Mouse (Mus musculus): Measurements from ENCODE around the gene Tgm7.
A peak's percentile ranks its signal among the peaks of the same experiment; 100 is the strongest.
"Not testable (repeated sequence)": the region's sequence is repeated elsewhere in the genome, so short reads cannot be mapped to it uniquely, and the experiment has no call there.

The Tgm7 gene

DNA sequence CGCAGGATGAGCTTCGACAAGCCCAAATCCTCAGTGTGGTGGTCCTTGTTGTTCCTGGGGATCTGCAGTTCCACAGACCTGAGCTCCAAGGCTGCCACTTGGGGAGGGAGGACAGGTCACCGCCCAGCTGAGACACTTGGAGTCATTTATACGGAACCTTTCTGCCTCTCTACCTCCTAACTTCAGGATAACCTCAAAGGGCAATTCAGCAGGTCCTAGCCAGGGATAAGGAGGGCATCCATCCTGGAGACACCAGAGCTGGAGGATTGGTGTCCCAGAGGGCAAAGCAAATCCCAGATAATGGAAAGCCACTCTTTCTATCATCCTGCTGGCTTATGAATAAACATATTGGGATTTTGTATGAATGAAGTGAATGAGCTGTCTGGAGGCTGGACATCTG lies at the start of gene Tgm7:
Gene Tgm7, minus strand, starts transcription at position 101 of the 400 bp plus-strand sequence.
- DNase-seq (ENCODE audit: low read depth): no peak

DNA sequence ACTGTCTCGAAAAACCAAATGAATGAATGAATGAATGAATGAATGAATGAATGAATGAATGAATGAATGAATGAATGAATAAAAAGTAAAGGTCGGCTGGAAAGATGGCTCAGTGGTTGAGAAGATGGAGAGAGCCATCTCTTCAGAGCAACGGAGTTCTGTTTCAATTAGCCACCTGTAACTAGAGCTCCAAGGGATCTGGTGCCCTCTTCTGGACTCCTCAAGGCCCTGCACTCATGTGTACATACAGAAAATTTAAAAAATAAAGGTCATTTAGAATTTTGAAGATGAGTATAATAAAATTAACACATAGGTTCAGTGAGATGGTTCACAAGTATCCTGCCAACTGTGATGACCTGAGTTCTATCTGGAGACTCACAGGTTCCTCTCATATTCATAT lies 43.5 kb upstream of the Tgm7 start:
- DNase-seq (ENCODE audit: low read depth): peak; percentile 27

DNA sequence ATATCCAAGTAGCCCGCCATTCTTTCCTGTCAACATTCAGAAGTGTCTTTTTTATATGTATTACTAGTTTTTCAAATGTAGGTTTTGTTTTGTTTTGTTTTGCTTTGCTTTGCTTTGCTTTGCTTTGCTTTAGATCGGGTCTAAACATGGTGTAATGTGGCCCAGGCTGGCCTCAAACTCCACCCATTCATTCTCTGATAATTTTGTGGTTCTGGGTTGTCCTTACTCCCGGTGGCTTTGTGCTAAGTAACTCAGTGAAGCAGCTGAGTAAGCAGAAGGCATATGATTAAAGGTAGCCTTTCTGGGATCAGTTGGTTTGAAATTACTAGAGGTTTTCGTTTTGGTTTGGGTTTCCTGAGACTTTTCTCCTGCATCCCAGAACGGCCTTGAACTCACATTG lies 40.1 kb upstream of the Tgm7 start:
- DNase-seq (ENCODE audit: low read depth): no peak

DNA sequence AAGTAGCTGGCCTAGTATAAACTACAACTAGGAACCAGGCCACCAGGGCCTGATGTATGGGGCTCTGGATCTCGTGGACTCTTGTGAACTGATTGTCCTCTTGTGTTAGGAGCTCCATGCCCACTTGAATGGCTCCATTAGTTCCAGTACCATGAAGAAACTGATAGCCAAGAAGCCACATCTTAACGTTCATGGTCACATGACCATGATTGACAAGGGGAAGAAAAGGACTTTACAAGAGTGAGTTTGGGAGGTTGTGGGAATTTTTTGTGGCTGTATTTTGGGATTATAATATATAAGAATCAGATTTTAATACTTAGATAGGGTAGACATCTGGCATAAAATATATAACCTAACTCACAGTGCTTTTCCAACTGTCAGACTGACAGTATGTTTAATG lies 32.8 kb upstream of the Tgm7 start:
- DNase-seq (ENCODE audit: low read depth): no peak

DNA sequence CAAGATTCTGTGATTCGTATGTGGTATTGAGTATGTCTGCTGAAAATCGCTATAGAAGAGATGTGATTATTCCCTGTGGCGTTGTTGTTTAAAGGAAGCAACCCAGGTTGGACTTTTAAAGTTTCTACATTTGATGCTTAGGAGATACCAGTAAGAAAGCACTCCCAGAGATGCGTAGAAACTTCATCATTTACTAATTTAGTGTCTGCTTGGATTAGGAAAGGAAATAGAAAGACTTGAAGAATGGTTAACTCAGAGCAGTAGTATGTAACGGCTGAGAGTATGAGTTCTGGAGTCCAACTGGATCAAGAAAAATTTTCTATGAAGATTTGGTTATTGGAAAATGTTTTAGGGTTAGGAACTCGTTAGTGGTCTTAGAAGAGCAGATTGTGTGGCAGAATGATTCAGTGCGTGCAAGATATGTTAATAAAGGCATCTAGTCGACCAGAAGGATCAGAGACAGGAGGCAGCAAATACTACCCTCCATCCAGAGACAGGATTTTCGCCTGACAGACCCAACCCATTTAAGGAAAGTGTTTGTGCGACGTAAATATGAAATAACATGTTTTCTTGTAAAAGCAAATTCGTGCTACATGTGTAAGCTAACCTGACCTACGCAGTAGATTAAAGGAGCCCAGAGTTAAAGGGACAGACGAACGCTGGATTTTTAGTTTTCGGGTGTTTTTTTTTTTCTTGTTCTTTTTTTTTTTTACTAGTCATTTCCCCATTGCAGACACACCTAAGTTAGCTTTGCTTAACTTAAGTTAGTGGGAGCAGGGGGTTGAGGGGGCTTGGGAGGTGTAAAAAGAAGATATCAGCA lies 31.8 kb upstream of the Tgm7 start:
- no peak for DNase-seq (ENCODE audit: low read depth)

DNA sequence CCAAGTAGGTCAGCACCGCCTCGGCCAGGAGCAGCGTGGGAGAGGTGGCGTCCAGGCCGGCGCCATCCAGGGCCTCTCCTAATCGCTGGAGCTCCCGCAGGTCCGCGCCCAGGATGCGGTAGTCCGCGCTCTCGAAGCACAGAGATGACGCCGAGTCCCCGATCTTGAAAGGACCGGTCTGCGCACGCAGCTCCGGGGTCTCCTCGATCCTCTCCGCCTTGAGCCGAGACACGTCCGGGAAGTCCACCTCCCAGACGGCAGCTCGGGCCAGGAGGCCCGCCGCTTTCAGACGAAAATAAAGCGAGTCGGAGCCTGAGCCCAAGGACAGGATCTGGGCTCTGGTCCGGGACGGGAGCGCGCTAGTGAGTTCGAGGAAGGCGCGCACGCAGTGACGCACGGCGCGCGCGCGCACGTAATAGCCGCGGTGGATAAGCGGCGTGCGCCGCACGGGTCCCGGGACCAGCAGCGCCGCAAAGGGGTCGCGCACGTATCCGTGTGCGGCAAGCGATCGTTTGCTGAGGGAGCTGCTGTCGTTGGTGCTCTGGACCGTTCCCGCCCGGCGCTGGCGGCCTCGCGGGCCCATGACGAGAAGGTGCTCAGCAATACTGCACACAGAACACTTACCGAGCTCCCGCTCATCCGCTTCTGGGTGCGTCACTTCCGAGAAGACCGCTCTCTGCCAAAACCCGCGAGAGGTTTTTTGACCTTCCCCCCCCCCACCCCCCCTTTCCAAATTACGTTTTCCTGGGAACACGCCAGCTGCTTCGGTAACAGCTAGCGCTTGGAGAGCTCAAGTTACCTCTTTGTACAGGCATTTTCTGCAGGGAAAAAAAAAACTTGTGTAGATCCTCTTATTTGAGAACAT lies 30.7 kb upstream of the Tgm7 start, which contains the start of the genes Adal and Lcmt2:
Gene Adal, plus strand, starts transcription at position 411 of the 865 bp plus-strand sequence.
Gene Lcmt2, minus strand, starts transcription at position 636 of the 865 bp plus-strand sequence.
- peak; percentile 79 for DNase-seq (ENCODE audit: low read depth)

DNA sequence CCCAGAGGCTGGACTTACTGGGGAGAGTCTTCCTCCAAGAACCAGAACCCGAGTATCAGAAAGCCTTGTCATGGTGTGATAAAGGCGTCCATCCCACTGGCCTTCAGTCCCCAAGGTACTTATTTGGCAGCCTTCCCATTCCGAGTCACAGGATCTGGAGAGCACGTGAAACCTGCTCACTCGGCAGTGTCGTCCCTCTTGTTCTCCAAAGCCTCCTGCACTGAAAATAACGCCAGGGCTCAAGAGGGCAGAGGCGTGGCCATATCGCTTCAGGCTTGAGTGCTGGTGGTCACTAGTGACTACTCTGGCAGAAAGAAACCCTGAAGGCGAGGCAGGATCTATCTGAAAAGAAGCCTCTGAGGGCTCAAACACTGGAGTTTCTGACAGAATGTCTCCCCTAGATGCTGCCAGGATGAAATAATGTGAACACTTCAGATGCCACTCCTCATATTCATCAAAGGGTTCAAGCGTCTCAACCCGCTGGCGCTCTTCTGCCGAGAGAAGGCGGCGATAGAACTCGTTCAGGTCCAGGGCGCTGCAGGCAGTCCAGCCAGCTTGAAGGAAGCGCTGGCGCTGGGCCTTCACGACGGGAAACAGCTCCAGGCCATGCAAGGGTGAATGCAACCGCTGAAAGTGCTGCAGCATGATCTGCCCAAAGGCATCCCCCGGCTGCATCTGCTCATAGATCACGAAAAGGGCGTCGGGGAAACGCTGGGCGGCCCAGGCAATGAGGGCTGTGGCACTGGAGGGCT lies 29.8 kb upstream of the Tgm7 start:
- no peak for DNase-seq (ENCODE audit: low read depth)

DNA sequence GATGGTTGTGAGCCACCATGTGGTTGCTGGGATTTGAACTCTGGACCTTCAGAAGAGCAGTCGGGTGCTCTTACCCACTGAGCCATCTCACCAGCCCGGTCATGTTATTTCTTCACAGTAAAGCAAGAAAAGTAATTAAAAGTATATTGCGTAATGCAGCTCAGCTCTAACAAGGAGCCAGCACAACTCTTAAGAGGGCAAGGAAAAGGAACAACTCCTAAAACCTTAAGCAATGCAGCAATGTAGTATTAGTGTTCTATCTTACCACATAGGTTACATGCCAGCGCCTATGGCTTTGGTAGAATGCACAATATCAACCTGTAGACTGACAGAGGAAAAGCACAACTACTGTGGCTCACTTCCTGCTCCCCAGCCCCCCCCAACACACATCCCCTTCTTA lies 27.8 kb upstream of the Tgm7 start:
- DNase-seq (ENCODE audit: low read depth): no peak

DNA sequence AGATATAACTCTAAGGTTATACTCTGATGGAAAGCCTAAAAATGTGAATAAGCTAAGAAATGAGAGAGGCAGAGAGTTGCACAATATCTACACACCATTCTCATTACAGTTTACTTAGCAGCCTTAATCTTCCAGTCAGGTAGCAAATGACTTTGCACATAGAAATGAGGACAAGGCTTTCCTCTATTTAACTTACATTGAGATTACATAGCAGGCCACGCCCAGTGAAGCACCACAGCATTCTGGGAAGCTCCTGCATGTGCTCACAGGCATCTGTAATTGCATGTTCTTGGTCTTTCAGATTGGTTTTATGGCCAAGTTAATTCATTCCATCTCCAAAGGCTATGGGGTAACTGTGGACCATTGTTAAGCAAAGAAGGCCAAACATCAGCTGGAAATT lies 23.2 kb upstream of the Tgm7 start:
- no peak for DNase-seq (ENCODE audit: low read depth)

DNA sequence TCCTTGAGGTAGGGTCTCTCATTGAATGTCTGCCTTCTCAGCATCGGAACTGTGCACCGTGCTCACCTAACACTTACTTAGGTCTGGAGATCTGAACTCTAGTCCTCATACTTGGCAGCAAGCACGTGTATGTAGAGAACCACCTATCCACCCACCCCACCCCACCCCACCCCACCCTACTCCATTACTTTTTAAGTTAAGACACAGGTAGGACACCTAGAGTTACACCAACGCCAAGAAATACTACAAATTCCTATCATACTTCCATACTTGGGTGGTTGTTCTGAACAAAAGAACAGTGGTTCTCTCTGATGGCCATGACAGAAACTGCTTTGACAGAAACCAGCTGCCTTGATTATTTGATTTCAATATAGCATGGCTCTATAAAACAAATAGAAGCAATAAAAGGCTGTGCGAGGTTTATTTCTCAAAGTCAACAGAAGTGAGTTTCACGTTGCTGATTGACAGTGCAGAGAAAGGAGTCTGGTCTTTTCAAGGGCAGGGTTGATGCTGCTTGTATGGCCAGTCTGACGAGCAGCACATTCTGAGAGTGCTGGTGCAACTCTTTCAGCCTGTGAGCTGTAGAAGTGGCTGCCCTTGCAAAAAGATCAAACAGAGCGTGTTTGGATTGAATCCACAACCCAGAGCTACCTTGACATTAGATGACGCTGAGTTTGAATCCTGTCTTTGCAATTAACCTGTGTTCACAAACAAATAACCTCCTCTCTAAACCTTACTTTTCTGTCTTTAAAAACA lies 19.4 kb upstream of the Tgm7 start:
- DNase-seq (ENCODE audit: low read depth): no peak

DNA sequence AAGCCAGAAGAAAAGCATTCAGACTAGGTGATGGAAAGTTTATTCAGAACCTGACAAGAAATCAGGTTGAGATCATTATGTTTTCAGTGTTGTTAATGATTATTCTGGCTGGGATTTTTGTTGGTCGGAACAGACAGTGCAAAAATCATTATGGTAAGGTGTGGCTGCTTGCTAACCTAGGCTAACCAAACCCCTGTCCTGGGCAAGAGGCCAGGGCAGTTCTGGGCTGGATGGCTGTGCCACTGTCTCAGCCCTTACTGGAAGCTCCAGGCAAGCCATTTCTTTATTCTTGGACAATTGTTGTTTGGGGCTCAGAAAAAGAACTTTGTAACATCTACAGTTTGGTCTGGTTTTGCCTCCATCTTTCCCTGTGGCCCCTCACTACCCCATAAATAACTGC lies 17.9 kb upstream of the Tgm7 start:
- DNase-seq (ENCODE audit: low read depth): no peak

DNA sequence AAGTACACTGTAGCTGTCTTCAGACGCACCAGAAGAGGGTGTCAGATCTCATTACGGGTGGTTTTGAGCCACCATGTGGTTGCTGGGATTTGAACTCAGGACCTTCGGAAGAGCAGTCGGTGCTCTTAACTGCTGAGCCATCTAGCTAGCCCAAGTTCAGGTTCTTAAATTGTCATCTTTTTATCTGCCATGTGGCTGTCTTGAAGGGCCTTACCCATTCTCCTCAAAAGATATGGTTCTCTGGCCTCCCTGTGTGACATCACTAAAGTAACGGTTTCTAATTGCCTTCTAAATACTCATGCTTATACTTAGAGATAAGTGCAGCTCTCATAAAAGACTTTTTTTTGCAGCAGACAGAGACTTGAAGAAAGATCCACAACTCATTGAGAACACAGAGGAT lies 16.7 kb upstream of the Tgm7 start:
- not testable (repeated sequence) for DNase-seq (ENCODE audit: low read depth)

DNA sequence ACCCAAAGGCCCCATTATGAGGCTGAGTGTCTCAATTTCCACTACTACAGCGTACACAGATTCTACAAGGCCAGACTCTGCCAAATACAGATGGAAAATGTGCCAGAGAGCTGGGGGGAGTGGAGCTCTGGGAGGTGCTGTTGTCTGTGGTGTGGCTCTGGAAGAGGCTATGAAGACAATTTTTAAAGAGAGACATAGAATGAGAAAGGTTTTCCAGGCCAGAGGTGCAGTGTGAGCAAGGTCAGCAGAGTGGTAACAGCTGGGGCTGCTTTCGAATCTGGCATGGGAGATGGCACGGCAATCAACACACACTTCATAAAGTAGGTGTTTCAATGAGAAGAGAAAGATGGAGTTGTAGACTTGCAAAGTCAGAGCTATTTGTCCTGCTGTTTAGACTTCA lies 9.7 kb upstream of the Tgm7 start:
- DNase-seq (ENCODE audit: low read depth): no peak

DNA sequence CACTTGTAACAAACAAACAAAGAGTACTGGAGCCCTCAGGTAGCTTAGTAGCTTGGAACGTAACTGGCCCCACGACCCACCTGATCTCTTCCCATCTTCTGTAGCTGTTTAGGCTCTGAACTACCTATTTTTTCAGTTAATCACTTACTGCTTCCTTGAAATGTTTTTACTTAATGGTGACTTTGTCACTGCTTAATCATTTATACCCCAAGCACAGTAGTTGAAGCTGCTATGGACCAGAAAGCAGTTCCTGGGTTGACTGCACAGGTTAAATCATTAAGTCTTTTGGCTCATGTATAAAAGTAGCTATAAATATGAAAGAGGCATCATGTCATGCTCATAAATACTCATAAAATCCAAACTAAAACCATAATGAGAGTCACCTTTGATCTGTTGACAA lies 5.8 kb upstream of the Tgm7 start:
- DNase-seq (ENCODE audit: low read depth): no peak

DNA sequence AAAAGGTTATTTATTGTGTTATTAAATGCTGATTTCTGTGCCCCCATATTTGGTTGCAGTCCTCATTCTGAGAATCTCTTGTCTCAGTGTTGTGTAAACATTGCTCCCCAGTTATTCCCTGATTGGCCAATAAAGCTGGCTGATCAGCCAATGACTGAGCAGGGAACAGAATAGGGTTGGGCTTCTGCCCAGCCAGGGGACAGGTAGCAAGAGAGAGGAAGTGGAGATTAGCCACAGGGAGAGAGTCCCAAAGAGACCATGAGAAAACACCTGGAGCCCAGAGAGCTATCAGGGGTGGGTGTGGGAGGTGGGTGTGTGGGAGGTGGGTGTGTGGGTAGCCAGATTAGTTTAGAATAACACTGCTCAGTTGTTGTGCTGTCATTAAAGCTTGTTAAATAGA lies 3.7 kb downstream of the Tgm7 start:
- no peak for DNase-seq (ENCODE audit: low read depth)

DNA sequence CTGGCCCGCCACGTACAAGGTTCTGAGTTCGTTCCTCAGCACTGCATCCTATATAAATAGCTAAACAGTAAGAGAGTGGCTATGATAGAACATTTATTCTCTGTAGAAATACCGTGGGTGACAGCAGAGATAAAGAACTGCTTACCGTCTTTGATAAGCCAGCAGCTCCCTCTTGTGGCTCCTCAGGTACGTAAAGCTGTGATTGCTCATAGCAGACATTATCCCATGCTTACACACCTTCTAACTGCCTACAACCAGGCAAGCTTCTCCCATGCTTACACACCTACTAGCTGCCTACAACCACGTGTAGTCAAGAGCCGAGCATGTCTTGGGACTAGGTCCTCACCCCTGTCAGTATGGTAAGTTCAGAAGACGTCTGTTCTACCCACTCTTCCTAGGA lies 7.5 kb downstream of the Tgm7 start:
- peak; percentile 70 for DNase-seq (ENCODE audit: low read depth)

DNA sequence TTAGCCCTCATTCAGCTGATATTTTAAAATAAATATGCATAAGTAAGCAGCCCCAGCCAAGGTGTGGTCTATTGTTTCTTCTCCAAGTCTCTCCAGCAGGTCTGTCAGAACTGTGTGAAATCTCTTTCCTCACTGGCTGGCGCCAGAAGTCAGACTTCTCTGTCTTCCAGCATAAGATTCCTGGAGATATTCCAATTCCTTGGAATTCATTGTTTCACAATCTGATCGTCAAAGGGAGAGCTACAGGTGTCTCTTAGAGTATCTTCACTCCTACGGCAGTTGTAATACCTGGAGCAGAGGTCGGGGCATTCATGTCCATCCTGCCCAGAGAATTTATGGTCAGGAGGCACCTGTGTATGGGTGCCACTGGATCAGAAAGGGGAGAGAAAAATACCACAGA lies 19.8 kb downstream of the Tgm7 start:
- no peak for DNase-seq (ENCODE audit: low read depth)

DNA sequence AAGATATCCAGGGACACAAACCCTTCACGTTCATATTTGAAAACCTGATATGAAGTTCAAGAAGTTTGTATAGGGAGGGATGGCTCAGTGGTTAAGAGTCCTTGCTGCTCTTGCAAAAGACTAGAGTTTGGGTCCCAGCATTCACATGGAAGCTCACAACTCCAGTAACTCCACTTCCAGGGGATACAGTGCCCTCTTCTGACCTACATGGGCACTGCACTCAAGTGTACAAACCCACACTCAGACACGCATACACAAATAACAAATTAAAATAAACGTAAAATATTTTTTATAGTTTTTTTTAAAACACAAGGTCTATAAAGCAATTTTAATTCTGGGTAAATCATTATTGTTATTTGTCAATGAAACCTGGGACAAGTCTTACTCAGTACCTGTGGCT lies 21.1 kb downstream of the Tgm7 start:
- DNase-seq (ENCODE audit: low read depth): no peak

DNA sequence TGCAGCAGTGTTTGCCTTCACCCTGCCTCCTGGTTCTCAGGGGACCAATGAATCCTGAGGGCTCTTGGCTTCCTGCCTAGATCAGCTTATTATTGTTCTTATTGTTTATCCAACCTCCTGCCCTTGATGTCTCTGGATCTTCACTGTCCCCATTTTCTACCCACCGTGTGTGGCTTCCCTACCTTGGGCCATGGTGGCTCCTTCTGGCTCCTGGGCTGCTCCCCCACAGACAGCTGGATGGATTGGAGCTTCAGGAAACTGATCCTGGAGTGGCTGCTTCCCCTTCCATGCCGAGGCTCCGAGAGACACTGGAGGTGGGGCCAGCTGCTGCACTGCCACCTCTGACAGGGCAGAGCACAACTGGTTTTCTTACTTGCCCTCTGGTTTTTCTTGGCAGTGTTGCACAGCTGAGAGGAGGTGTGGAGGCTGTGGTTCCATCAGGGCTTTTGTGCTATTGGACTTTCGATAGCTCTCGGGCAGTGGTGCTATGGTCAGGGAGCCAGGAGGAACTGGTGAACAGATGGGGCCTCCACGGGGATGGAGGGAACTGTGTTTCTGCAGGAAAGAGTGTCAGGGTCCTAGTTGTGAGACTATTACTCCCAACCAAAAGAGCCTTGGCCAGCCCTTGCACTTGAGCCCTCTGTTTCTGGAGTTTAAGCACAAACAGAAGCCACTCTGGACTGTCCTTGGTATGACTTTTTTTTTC lies 24.0 kb downstream of the Tgm7 start, which contains the start of gene Tgm5:
Gene Tgm5, minus strand, starts transcription at position 362 of the 706 bp plus-strand sequence.
- no peak for DNase-seq (ENCODE audit: low read depth)

DNA sequence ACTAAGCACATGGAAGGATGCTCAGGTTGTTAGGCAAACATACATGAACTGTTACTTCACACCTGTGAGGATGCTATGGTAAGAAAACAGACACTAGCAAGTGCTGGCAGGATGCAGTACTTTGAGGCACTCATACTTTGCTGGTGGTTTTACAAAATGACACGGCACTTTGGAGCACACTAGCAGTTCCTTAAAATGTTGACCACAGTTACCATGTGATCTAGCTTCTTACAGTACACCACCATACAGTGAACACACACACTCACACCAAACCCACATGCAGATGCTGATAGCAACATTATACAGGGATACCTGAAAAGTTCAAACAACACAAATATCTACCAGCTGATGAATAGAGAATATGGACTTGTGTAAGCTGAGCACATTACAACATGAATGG lies 27.0 kb downstream of the Tgm7 start:
- DNase-seq (ENCODE audit: low read depth): no peak

DNA sequence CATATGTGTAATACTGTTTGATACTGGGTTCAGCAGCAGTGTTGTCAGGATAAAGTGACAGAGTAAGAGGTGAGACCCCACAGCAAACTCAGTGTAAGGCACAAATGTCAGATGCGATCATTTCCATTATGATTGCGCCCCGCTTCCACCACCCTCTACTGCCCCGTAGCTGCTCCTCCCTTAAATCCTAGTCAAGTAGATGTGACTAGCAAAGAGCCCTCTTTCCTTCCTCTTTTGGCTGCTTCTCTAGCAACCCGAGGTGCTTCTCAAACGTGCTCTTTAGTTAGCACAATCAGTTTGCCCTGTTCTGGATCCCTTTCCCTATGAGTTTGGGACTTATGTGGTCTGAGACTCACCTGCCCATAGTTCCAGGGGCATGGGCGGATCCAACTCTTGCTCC lies 34.8 kb downstream of the Tgm7 start:
- DNase-seq (ENCODE audit: low read depth): no peak

Data from c-Kit-positive CD71-positive TER-119-negative erythroid progenitor cells, embryonic 14.5 days (primary cell).